Mouse (Mus musculus): ENCODE data around the gene Klk6. TPM values are rescaled to one million over a fixed set of nuclear protein-coding genes. Genes with fewer than 3 reads are reported as not detected.

The Klk6 gene
- polyA plus RNA-seq, 1 experiment from 2014 or later: not detected

DNA sequence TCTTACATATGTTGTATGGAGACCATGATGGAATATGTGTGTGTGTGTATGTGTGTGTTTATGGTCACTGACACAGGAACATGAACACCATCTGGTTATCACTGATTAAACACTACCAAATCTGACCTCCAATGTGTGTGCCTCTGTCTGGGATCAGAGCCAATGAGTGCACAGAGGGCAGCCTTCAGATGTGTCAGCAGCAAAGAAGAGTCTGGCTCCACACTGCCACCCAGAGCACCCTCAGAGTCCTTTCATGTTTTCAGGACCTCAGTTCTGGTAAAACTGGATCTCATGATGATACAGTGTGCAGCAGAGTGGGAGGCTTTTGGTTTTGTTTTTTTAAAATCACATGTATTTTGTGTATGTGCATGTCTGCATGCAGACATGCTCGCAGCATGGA is 39.0 kb upstream of the Klk6 start:
- Histone ChIP-seq H3K27ac (ENCODE audit: poor library complexity, severe bottlenecking) (no peak overlapping the region), H3K4me3 (no peak overlapping the region), H3K4me2 (no peak overlapping the region), H3K9ac (no peak overlapping the region), H3K27me3 (replicated peaks) (peaks cover 27% of the 10 kb centered on the region), H3K9me3 (replicated peaks) (no peaks in the 10 kb centered on the region), H3K36me3 (no peaks in the 10 kb centered on the region), H3K4me1 (replicated peaks) (peaks cover 6% of the 10 kb centered on the region; the same call in 1 of the 2 replicates)
- WGBS: 84% methylated on average over 1 of the region's 1 CpGs
- ATAC-seq (ENCODE audit: insufficient number of reproducible peaks, low FRiP score): no peak

GRCm38 (mm10) chr7:43788096-43788495 is 36.2 kb upstream of the Klk6 start:
- Histone ChIP-seq H3K9ac (no peak overlapping the region), H3K4me2 (no peak overlapping the region), H3K9me3 (replicated peaks) (no peaks in the 10 kb centered on the region), H3K4me3 (no peak overlapping the region), H3K27me3 (replicated peaks) (peaks cover 16% of the 10 kb centered on the region), H3K27ac (ENCODE audit: poor library complexity, severe bottlenecking) (no peak overlapping the region), H3K36me3 (no peaks in the 10 kb centered on the region), H3K4me1 (replicated peaks) (no peaks in the 10 kb centered on the region)
- no peak for ATAC-seq (ENCODE audit: insufficient number of reproducible peaks, low FRiP score)
- 60% methylated on average over 3 of the region's 3 CpGs for WGBS

DNA sequence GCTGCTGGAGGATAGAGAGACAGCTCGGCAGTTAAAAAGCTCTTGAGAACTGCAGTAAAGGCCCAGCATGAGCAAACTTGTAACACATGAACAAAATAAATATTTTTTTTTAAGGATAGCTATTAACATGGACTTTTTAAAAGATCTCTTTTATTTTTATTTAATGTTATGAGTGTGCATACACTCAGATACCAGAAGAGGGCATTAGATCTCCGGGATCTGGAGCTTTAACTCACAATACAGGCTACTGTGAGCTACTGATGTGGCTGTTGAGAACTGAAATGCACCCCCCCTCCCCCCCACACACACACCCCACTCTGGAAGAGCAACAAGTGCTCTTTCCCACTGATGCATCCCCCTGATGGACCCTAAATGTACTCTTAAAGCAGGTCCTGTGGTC is 35.0 kb upstream of the Klk6 start:
- H3K4me2 ChIP-seq: no peak overlapping the region

GRCm38 (mm10) chr7:43791591-43791990 is 32.7 kb upstream of the Klk6 start, which contains the start of gene Klk9:
Gene Klk9 (plus strand): TSS chr7:43791891.
- no peak within 1 kb of the TSS for H3K4me3 ChIP-seq
- no peaks in the 10 kb centered on the region for H3K36me3 ChIP-seq
- peaks cover 7% of the 10 kb centered on the region for H3K4me1 ChIP-seq (replicated peaks)
- H3K27me3 ChIP-seq (replicated peaks): peaks cover 29% of the 10 kb centered on the region
- no peaks in the 10 kb centered on the region for H3K9me3 ChIP-seq (replicated peaks)
- ATAC-seq (ENCODE audit: insufficient number of reproducible peaks, low FRiP score): no peak
- H3K4me2 ChIP-seq: no peak within 1 kb of the TSS
- H3K27ac ChIP-seq (ENCODE audit: poor library complexity, severe bottlenecking): no peak within 1 kb of the TSS
- WGBS: 63% methylated on average over 7 of the region's 7 CpGs
- no peak within 1 kb of the TSS for H3K9ac ChIP-seq

More for the DNA sequence above, 35.0 kb upstream of the Klk6 start:
- H3K4me1 ChIP-seq (replicated peaks): no peaks in the 10 kb centered on the region
- no peak overlapping the region for H3K4me3 ChIP-seq
- 63% methylated on average over 2 of the region's 2 CpGs for WGBS
- H3K27ac ChIP-seq (ENCODE audit: poor library complexity, severe bottlenecking): no peak overlapping the region
- H3K9me3 ChIP-seq (replicated peaks): no peaks in the 10 kb centered on the region
- H3K36me3 ChIP-seq: no peaks in the 10 kb centered on the region
- H3K27me3 ChIP-seq (replicated peaks): peaks cover 10% of the 10 kb centered on the region
- H3K9ac ChIP-seq: no peak overlapping the region
- no peak for ATAC-seq (ENCODE audit: insufficient number of reproducible peaks, low FRiP score)

DNA sequence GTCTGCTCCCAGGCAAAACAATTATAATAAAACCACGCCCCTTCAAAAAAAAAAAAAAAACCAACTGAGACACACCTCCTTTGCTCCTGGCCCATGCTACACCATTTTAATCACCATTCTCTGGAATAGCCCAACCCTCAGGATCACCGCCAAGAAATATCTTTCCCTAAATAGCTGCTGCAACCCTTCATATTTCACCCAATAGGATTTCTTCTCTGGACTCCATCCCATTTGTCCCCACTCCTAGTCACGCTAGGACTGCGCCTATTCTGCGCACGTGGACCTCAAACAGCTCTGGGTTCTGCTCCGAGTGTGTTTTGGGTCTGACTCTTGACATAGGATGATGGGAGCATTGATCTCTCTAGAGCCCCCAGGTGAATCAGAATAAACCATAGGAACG is 27.9 kb upstream of the Klk6 start:
- Histone ChIP-seq H3K36me3 (no peaks in the 10 kb centered on the region), H3K27ac (ENCODE audit: poor library complexity, severe bottlenecking) (no peak overlapping the region), H3K9me3 (replicated peaks) (no peaks in the 10 kb centered on the region), H3K9ac (no peak overlapping the region), H3K4me1 (replicated peaks) (peaks cover 17% of the 10 kb centered on the region), H3K4me3 (peak overlapping the region; percentile 64), H3K4me2 (peak overlapping the region; percentile 89), H3K27me3 (replicated peaks) (peaks cover 55% of the 10 kb centered on the region)
- no peak for ATAC-seq (ENCODE audit: insufficient number of reproducible peaks, low FRiP score)
- 11% methylated on average over 8 of the region's 8 CpGs for WGBS

- no peaks in the 10 kb centered on the region for H3K36me3 ChIP-seq
- H3K4me2 ChIP-seq: peak within 1 kb of the TSS; percentile 89
- no peaks in the 10 kb centered on the region for H3K9me3 ChIP-seq (replicated peaks)
- H3K9ac ChIP-seq: peak within 1 kb of the TSS; percentile 54; the same call in 1 of the 2 replicates
- WGBS: under 1% methylated on average over 28 of the region's 28 CpGs
- no peak within 1 kb of the TSS for H3K27ac ChIP-seq (ENCODE audit: poor library complexity, severe bottlenecking)
- ATAC-seq (ENCODE audit: insufficient number of reproducible peaks, low FRiP score): no peak; the same call in 1 of the 2 replicates
- H3K27me3 ChIP-seq (replicated peaks): peaks cover 55% of the 10 kb centered on the region
- H3K4me3 ChIP-seq: peak within 1 kb of the TSS; percentile 64
- peaks cover 17% of the 10 kb centered on the region for H3K4me1 ChIP-seq (replicated peaks)
These were observed 26.9 kb upstream of the Klk6 start, which contains the start of gene Klk8 for GRCm38 (mm10) chr7:43797333-43797769. Gene Klk8 (plus strand): TSS chr7:43797577.

DNA sequence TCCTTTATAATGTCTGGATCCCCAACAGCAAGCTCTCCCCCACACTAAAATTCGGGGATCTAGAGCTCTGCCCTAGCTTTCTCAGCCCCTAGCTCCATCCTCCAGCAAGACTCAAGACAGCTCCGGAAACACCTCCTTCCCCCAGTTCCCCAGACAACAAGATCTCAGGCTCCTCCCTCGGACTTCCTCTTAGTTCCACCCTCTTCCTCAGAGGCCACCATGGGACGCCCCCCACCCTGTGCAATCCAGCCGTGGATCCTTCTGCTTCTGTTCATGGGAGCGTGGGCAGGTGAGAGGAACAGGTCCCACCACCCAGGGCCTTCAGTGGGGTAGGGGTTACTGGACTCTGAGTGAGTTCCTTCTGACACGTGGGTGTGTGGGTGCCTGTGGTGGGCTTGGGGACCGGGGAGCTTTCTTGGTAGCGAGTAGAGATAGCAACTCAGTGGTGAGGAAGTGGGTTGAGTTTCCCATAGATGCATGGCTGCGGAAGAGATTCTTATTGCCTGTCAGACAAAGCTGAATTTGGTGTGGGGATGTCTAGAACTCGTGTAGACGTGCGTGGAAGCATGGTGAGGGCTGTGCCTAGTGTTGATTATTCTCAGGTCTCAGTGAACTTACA is 26.3 kb upstream of the Klk6 start:
- H3K4me3 ChIP-seq: peak overlapping the region; percentile 64
- peaks cover 17% of the 10 kb centered on the region for H3K4me1 ChIP-seq (replicated peaks)
- no peaks in the 10 kb centered on the region for H3K9me3 ChIP-seq (replicated peaks)
- 31% methylated on average over 13 of the region's 13 CpGs for WGBS
- H3K9ac ChIP-seq: peak overlapping the region; percentile 54; the same call in 1 of the 2 replicates
- peak overlapping the region; percentile 89 for H3K4me2 ChIP-seq
- peaks cover 55% of the 10 kb centered on the region for H3K27me3 ChIP-seq (replicated peaks)
- H3K27ac ChIP-seq (ENCODE audit: poor library complexity, severe bottlenecking): no peak overlapping the region
- peak; percentile 73 for ATAC-seq (ENCODE audit: insufficient number of reproducible peaks, low FRiP score)
- no peaks in the 10 kb centered on the region for H3K36me3 ChIP-seq

DNA sequence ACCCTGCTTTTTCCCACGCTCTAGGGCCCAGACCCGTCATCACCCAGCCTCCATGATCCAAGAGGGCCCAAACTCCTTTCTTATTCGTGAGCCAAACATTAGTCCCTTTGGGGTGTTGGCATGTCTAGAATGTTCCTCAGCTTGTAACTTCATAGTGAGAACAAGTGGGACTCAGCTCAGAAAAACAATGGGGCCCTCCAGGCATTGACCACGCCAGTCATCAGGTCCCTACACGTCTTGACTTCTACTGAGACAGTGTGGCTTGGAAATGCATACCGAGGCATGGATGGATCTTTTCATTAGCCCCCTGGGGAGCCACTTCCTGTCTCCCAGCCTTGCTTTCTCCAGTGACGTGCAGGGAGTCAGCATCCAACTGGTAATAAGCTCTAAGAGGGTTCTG is 24.4 kb upstream of the Klk6 start:
- no peaks in the 10 kb centered on the region for H3K36me3 ChIP-seq
- no peak overlapping the region for H3K4me3 ChIP-seq
- 72% methylated on average over 7 of the region's 7 CpGs for WGBS
- no peak overlapping the region for H3K9ac ChIP-seq
- peaks cover 43% of the 10 kb centered on the region for H3K27me3 ChIP-seq (replicated peaks)
- no peaks in the 10 kb centered on the region for H3K9me3 ChIP-seq (replicated peaks)
- peaks cover 17% of the 10 kb centered on the region for H3K4me1 ChIP-seq (replicated peaks)
- no peak overlapping the region for H3K4me2 ChIP-seq
- no peak for ATAC-seq (ENCODE audit: insufficient number of reproducible peaks, low FRiP score)
- no peak overlapping the region for H3K27ac ChIP-seq (ENCODE audit: poor library complexity, severe bottlenecking)

GRCm38 (mm10) chr7:43810994-43811393 is 13.3 kb upstream of the Klk6 start, which contains the start of gene Klk7:
Gene Klk7 (plus strand): TSS chr7:43811294.
- no peak within 1 kb of the TSS for H3K27ac ChIP-seq (ENCODE audit: poor library complexity, severe bottlenecking)
- H3K9ac ChIP-seq: no peak within 1 kb of the TSS
- no peak within 1 kb of the TSS for H3K4me2 ChIP-seq
- no peaks in the 10 kb centered on the region for H3K9me3 ChIP-seq (replicated peaks)
- no peaks in the 10 kb centered on the region for H3K4me1 ChIP-seq (replicated peaks)
- H3K4me3 ChIP-seq: no peak within 1 kb of the TSS
- peaks cover 6% of the 10 kb centered on the region; the same call in 1 of the 2 replicates for H3K27me3 ChIP-seq (replicated peaks)
- ATAC-seq (ENCODE audit: insufficient number of reproducible peaks, low FRiP score): no peak
- no peaks in the 10 kb centered on the region for H3K36me3 ChIP-seq
- 38% methylated on average over 5 of the region's 5 CpGs for WGBS

DNA sequence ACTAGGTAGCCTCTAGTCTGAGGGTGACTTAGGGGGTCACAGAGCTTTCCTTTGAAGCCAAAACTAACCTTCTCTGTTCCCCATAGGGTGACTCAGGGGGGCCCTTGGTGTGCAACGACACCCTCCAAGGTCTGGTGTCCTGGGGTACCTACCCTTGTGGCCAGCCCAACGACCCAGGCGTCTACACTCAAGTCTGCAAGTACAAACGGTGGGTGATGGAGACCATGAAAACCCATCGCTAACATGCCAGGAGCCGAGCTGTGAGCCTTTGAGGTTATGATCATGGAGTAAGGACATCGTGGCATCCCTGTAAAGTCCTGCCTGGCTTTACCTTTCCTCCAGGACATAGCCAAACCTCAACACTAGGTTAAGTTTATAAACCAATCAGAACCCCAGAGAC is 9.1 kb upstream of the Klk6 start:
- 78% methylated on average over 7 of the region's 7 CpGs for WGBS
- ATAC-seq (ENCODE audit: insufficient number of reproducible peaks, low FRiP score): no peak
- Histone ChIP-seq H3K9me3 (replicated peaks) (no peaks in the 10 kb centered on the region), H3K36me3 (no peaks in the 10 kb centered on the region), H3K4me2 (no peak overlapping the region), H3K4me3 (no peak overlapping the region), H3K4me1 (replicated peaks) (no peaks in the 10 kb centered on the region), H3K27ac (ENCODE audit: poor library complexity, severe bottlenecking) (no peak overlapping the region), H3K9ac (no peak overlapping the region), H3K27me3 (replicated peaks) (peaks cover 6% of the 10 kb centered on the region; the same call in 1 of the 2 replicates)

GRCm38 (mm10) chr7:43816746-43817145 is 7.6 kb upstream of the Klk6 start:
- no peak for ATAC-seq (ENCODE audit: insufficient number of reproducible peaks, low FRiP score)
- Histone ChIP-seq H3K9ac (no peak overlapping the region), H3K4me2 (no peak overlapping the region), H3K27me3 (replicated peaks) (no peaks in the 10 kb centered on the region; the same call in 1 of the 2 replicates), H3K36me3 (no peaks in the 10 kb centered on the region), H3K9me3 (replicated peaks) (no peaks in the 10 kb centered on the region), H3K4me3 (no peak overlapping the region), H3K27ac (ENCODE audit: poor library complexity, severe bottlenecking) (no peak overlapping the region), H3K4me1 (replicated peaks) (no peaks in the 10 kb centered on the region)

- Histone ChIP-seq H3K9ac (no peak overlapping the region), H3K27me3 (replicated peaks) (no peaks in the 10 kb centered on the region; the same call in none of the 2 replicates), H3K4me1 (replicated peaks) (no peaks in the 10 kb centered on the region), H3K27ac (ENCODE audit: poor library complexity, severe bottlenecking) (no peak overlapping the region), H3K4me3 (no peak overlapping the region), H3K9me3 (replicated peaks) (no peaks in the 10 kb centered on the region), H3K36me3 (no peaks in the 10 kb centered on the region), H3K4me2 (no peak overlapping the region)
- no peak for ATAC-seq (ENCODE audit: insufficient number of reproducible peaks, low FRiP score)
- WGBS: 83% methylated on average over 7 of the region's 7 CpGs
These were observed 2.7 kb upstream of the Klk6 start for GRCm38 (mm10) chr7:43821581-43821980.

Data from heart, embryonic 12.5 days (tissue).